Mouse (Mus musculus) c-Kit-positive CD71-negative TER-119-negative erythroid progenitor cells, embryonic 14.5 days (primary cell): ENCODE measurements around the gene Cys1.
A peak's percentile ranks its signal among the peaks of the same experiment; 100 is the strongest.

ENCODE experiments used
- DNase-seq: peaks from one replicate; pipeline ENCODE4 v3.0.0-alpha.2; 2013; ENCODE audit warnings: low read depth

The Cys1 gene

DNA sequence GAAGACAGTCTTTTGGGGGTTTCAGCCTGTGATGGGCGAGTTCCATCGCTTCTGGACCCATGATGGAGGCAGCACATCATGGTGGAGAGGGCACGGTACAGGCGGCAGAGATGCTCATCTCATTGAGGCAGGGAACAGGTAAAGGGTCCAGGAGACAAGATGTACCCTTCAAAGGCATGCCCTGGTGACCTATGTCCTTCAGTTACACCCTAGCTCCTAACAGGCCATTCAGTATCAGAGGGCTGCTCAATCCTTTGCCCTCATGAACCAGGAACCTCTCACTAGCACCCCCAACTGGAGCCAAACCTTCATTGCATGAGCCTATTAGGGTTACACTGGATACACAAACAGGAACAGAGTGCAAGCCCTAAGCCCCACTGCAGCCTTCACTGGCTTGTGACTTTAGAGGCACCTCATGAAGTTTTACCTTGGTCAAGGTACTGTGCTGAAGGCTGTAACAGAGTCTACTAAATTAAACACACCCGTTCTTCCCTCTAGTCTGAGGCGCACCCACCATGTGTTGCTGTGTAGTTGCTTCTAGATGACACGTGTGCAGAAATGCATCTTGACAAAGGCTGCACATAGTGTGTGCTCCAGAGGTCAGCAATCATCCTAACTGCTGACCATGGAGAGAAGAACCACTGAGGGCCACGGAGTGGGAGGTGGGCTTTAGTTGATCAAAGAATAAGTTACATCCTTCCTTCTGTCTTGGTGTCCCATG, 16.0 kb upstream of the Cys1 start:
- DNase-seq: no peak

GRCm38 (mm10) chr12:24696500-24697483, 15.2 kb upstream of the Cys1 start:
- peak; percentile 83 for DNase-seq

GRCm38 (mm10) chr12:24690351-24690750, 8.7 kb upstream of the Cys1 start:
- DNase-seq: no peak

GRCm38 (mm10) chr12:24686696-24687346, 5.2 kb upstream of the Cys1 start:
- no peak for DNase-seq

- DNase-seq: no peak
These were observed 4.6 kb upstream of the Cys1 start for GRCm38 (mm10) chr12:24686038-24686695.

GRCm38 (mm10) chr12:24683461-24683860, 1.8 kb upstream of the Cys1 start:
- no peak for DNase-seq

GRCm38 (mm10) chr12:24682563-24682962, 950 bp upstream of the Cys1 start:
- no peak for DNase-seq

- DNase-seq: no peak
These were observed 924 bp downstream of the Cys1 start for GRCm38 (mm10) chr12:24680492-24681285.

DNA sequence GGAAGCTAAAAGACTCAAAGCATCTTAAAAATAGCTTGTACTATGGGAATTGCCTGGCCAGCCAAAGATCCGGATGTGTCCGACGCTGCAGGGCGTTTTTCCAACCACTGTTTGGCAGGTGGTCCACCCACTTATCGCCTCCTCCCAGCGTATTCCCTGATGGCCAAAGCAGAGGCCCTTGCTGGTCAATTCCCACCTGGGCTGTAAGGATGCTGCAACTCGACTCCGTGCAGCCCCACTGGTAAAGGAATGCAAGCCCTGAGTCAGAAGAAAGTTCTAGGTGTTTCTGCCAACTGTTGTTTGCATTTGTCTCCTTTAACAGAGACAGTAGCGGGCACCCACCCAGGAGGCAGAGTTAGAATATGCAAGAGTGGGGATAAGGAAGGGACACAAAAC, 1.5 kb downstream of the Cys1 start:
- no peak for DNase-seq

GRCm38 (mm10) chr12:24662131-24662530, 19.5 kb downstream of the Cys1 start:
- DNase-seq: no peak

GRCm38 (mm10) chr12:24661100-24661499, 20.5 kb downstream of the Cys1 start:
- no peak for DNase-seq

GRCm38 (mm10) chr12:24659923-24660322, 21.7 kb downstream of the Cys1 start:
- no peak for DNase-seq

DNA sequence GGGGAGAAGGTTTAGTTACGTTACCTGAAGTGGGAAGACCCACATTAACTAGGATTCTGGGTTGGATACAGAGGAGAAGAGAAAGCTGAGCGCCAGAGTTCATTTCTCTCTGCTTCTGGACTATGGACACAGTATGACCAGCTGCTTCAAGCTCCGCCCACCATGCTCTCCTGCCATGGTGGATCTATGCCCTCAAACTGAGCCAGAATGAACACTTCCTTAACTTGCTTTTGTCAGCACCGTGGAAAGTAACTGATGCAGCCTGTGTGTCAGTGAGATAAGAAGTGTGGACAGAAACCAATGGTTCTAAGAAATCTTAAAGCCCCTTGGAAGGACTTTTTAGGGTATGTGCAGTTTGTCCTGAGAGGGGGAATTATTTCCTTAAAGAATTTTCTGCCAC, 22.6 kb downstream of the Cys1 start:
- no peak for DNase-seq

DNA sequence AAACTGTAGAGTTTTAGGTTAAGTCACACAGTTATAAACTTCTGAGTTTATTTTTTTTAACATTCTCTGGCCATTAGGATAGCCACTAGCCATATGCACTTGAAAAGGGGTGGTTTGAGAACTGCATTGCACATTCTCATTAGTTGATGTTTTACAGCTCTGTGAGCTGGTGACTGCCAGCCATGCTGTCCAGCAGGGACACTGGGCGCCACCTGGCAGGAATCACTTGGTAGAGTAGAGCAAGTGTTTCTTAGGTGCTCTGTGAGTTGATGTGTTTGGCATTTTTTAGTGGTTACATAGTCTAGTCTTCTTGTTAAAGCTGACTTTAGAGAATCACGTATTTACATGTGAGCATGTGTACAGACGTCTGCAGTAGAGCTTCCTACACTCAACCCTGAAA, 25.2 kb downstream of the Cys1 start:
- DNase-seq: no peak

- no peak for DNase-seq
These were observed 27.3 kb downstream of the Cys1 start for GRCm38 (mm10) chr12:24654065-24654862.

- DNase-seq: peak; percentile 94
These were observed 29.8 kb downstream of the Cys1 start for GRCm38 (mm10) chr12:24651642-24652342.

GRCm38 (mm10) chr12:24651063-24651557, 30.5 kb downstream of the Cys1 start, which contains the start of gene Klf11:
Klf11 (plus strand) TSS chr12:24651274.
- DNase-seq: peak; percentile 81

- no peak for DNase-seq
These were observed 31.1 kb downstream of the Cys1 start for GRCm38 (mm10) chr12:24650415-24651062.

DNA sequence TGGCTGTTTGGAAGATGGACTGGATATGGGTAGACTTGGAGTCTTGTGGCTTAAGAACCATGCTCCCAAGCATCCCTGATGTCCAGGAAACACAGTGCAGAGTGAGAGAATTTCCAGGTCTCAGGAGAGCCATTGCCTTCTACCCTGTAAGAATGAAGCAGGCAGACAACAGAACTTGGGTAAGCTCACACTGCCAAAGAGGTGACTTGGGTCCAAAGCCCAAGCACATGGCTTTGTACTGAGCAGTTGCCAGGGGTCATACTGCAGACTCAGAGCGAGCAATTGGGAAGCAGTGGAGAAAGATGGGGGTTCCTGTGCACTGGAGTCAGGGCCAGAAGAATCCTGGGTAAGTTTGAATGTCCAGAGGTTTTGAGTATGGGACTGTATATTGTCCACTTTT, 33.5 kb downstream of the Cys1 start:
- DNase-seq: no peak
